Mouse (Mus musculus) myocyte (in vitro differentiated cells): ENCODE measurements at regions not wholly inside any gene's neighbourhood (a gene's known extent, or its start where the extent isn't known, plus 50 kb on each side); places are given as distances from the start of the nearest gene placed in this dataset.

ENCODE experiments used
- H3K27me3 ChIP-seq: one replicate; pipeline ENCODE4 v1.6.1; 2011; ENCODE audit not compliant: control insufficient read depth, insufficient read depth, insufficient read length
- H3K36me3 ChIP-seq: one replicate; pipeline ENCODE4 v1.6.1; 2011; ENCODE audit not compliant: control insufficient read depth, insufficient read depth
- H3K4me2 ChIP-seq: one replicate; pipeline ENCODE4 v1.6.1; 2011; ENCODE audit warnings: low read depth, control low read depth
- H3K4me3 ChIP-seq: one replicate; pipeline ENCODE4 v1.5.1; 2011; ENCODE audit warnings: mild to moderate bottlenecking, control low read depth, moderate library complexity
- H3K79me2 ChIP-seq: one replicate; pipeline ENCODE4 v1.6.1; 2011; ENCODE audit not compliant: control insufficient read depth, insufficient read depth
- H3ac ChIP-seq: one replicate; pipeline ENCODE4 v1.6.1; 2011; ENCODE audit not compliant: control insufficient read depth, insufficient read length
- CEBPB ChIP-seq: IDR thresholded peaks from 2 replicates; pipeline ENCODE4 v1.6.1; 2011; ENCODE audit warnings: mild to moderate bottlenecking, moderate library complexity; ENCODE audit not compliant: poor library complexity, insufficient read depth, severe bottlenecking
- E2F4 ChIP-seq: IDR thresholded peaks from one replicate; pipeline ENCODE4 v1.6.1; 2011; ENCODE audit warnings: mild to moderate bottlenecking, control low read depth, moderate library complexity; ENCODE audit not compliant: insufficient read depth
- MAX ChIP-seq: IDR thresholded peaks from one replicate; pipeline ENCODE4 v1.6.1; 2011; ENCODE audit warnings: low read depth, mild to moderate bottlenecking, control low read depth
- MYOD1 ChIP-seq, 3 experiments: IDR thresholded peaks; one replicate each; pipeline ENCODE4 v1.6.1; 2011; ENCODE audit warnings: control low read depth in 2 of 3, low read depth in 2 of 3, mild to moderate bottlenecking in 2 of 3, moderate library complexity in 1 of 3; ENCODE audit not compliant: insufficient read length in 2 of 3, control insufficient read depth in 1 of 3
- MYOG ChIP-seq, 3 experiments: IDR thresholded peaks; one replicate each; pipeline ENCODE4 v1.6.1; 2011; ENCODE audit warnings: control low read depth in 2 of 3, low read depth in 2 of 3, mild to moderate bottlenecking in 2 of 3; ENCODE audit not compliant: insufficient read length in 2 of 3, control insufficient read depth in 1 of 3, insufficient read depth in 1 of 3
- POLR2A ChIP-seq: IDR thresholded peaks from one replicate; pipeline ENCODE4 v1.6.1; 2011; ENCODE audit warnings: low read depth, mild to moderate bottlenecking, control low read depth, moderate library complexity; ENCODE audit not compliant: insufficient read length
- POLR2AphosphoS2 ChIP-seq: IDR thresholded peaks from one replicate; pipeline ENCODE4 v1.6.1; 2011; ENCODE audit warnings: low read depth, control low read depth; ENCODE audit not compliant: insufficient read length
- REST ChIP-seq: IDR thresholded peaks from one replicate; pipeline ENCODE4 v1.6.1; 2011; ENCODE audit warnings: mild to moderate bottlenecking, control low read depth, moderate library complexity; ENCODE audit not compliant: insufficient read depth, insufficient read length
- SRF ChIP-seq: IDR thresholded peaks from one replicate; pipeline ENCODE4 v1.6.1; 2011; ENCODE audit warnings: low read depth; ENCODE audit not compliant: control insufficient read depth, insufficient read length
- TCF12 ChIP-seq: IDR thresholded peaks from one replicate; pipeline ENCODE4 v1.6.1; 2011; ENCODE audit warnings: mild to moderate bottlenecking, control low read depth; ENCODE audit not compliant: poor library complexity, insufficient read depth, severe bottlenecking
- TCF3 ChIP-seq: IDR thresholded peaks from one replicate; pipeline ENCODE4 v1.6.1; 2011; ENCODE audit warnings: low read depth, control low read depth; ENCODE audit not compliant: insufficient read length
- USF1 ChIP-seq: IDR thresholded peaks from one replicate; pipeline ENCODE4 v1.6.1; 2011; ENCODE audit warnings: low read depth, mild to moderate bottlenecking, control low read depth, moderate library complexity

- Histone ChIP-seq H3K4me3 (no peak overlapping the region), H3K4me2 (no peak overlapping the region), H3ac (no peak overlapping the region), H3K36me3 (no peaks in the 10 kb centered on the region), H3K27me3 (no peaks in the 10 kb centered on the region), H3K79me2 (no peaks in the 10 kb centered on the region)
- no peak for TF ChIP-seq E2F4
- TF ChIP-seq REST: no peak
- TF ChIP-seq MYOG (IDR thresholded peaks at IDR 0.05; ENCODE audit: control insufficient read depth in 1 of 3, insufficient read depth in 1 of 3, insufficient read length in 2 of 3, low read depth in 2 of 3): no peak
- no peak for TF ChIP-seq MAX
- no peak for TF ChIP-seq TCF3
- no peak for TF ChIP-seq CEBPB
- TF ChIP-seq POLR2AphosphoS2: no peak
- no peak for TF ChIP-seq MYOD1 (IDR thresholded peaks at IDR 0.05; ENCODE audit: control insufficient read depth in 1 of 3, insufficient read length in 2 of 3, low read depth in 2 of 3)
- TF ChIP-seq SRF: no peak
- TF ChIP-seq TCF12: no peak
These were observed 100.4 kb upstream of the Ranbp3l start for GRCm38 (mm10) chr15:8867160-8867891.

GRCm38 (mm10) chr15:8865089-8865933 lies 102.4 kb upstream of the Ranbp3l start:
- H3K79me2 ChIP-seq: no peaks in the 10 kb centered on the region
- no peak overlapping the region for H3ac ChIP-seq
- TF ChIP-seq SRF (no peak), CEBPB (no peak), POLR2A (no peak), MYOD1 (IDR thresholded peaks at IDR 0.05; ENCODE audit: control insufficient read depth in 1 of 3, insufficient read length in 2 of 3, low read depth in 2 of 3) (no peak), TCF3 (no peak), REST (no peak), TCF12 (no peak), MAX (no peak), USF1 (no peak), POLR2AphosphoS2 (no peak), E2F4 (no peak), MYOG (IDR thresholded peaks at IDR 0.05; ENCODE audit: control insufficient read depth in 1 of 3, insufficient read depth in 1 of 3, insufficient read length in 2 of 3, low read depth in 2 of 3) (no peak)
- no peaks in the 10 kb centered on the region for H3K36me3 ChIP-seq
- no peak overlapping the region for H3K4me3 ChIP-seq
- no peak overlapping the region for H3K4me2 ChIP-seq
- no peaks in the 10 kb centered on the region for H3K27me3 ChIP-seq

GRCm38 (mm10) chr15:8856419-8857084 lies 111.2 kb upstream of the Ranbp3l start:
- no peaks in the 10 kb centered on the region for H3K27me3 ChIP-seq
- no peak overlapping the region for H3K4me3 ChIP-seq
- no peak for TF ChIP-seq USF1
- no peak for TF ChIP-seq TCF3
- no peak for TF ChIP-seq SRF
- no peak for TF ChIP-seq REST
- H3K79me2 ChIP-seq: no peaks in the 10 kb centered on the region
- H3K4me2 ChIP-seq: no peak overlapping the region
- H3K36me3 ChIP-seq: no peaks in the 10 kb centered on the region
- no peak overlapping the region for H3ac ChIP-seq

- H3K36me3 ChIP-seq: no peaks in the 10 kb centered on the region
- TF ChIP-seq REST (no peak), SRF (no peak), MAX (no peak), TCF12 (no peak), MYOD1 (IDR thresholded peaks at IDR 0.05; ENCODE audit: control insufficient read depth in 1 of 3, insufficient read length in 2 of 3, low read depth in 2 of 3) (no peak), MYOG (IDR thresholded peaks at IDR 0.05; ENCODE audit: control insufficient read depth in 1 of 3, insufficient read depth in 1 of 3, insufficient read length in 2 of 3, low read depth in 2 of 3) (no peak), E2F4 (no peak), POLR2AphosphoS2 (no peak), USF1 (no peak), TCF3 (no peak), CEBPB (no peak), POLR2A (no peak)
These were observed 112.2 kb upstream of the Ranbp3l start for GRCm38 (mm10) chr15:8855511-8855910.

More at GRCm38 (mm10) chr15:8855511-8855910, 112.2 kb upstream of the Ranbp3l start:
- H3K4me3 ChIP-seq: no peak overlapping the region
- H3K79me2 ChIP-seq: no peaks in the 10 kb centered on the region
- no peaks in the 10 kb centered on the region for H3K27me3 ChIP-seq
- no peak overlapping the region for H3K4me2 ChIP-seq
- no peak overlapping the region for H3ac ChIP-seq
